ENCODE assay signal across 20 mouse cellular contexts in genomic region chr14:103682633-103683390, GRCm38 (mm10). TPM values are rescaled to one million over a fixed set of nuclear protein-coding genes. Genes with fewer than 3 reads are reported as not detected.
DNase-seq lines count a peak whose midpoint lies in the region; ATAC-seq and TF ChIP-seq lines count a peak whose summit lies in the region.
"Had no signal": no experiment of that assay in that cellular context is flagged by ENCODE, and none has a peak within 500 bp of the region (broad histone marks: within the 10 kb centered on the region; RNA-seq: fewer than 3 reads in every experiment).

No protein-coding gene starts in this region.

- H3K27ac ChIP-seq in cerebellum, adult 2 months (ENCODE audit: insufficient read depth, low read length): peak overlapping the region; percentile 57; the same call in 1 of the 2 replicates
- no peak overlapping the region for H3K27ac ChIP-seq in hindbrain, postnatal 0 days
- H3K27ac ChIP-seq: embryonic facial prominence, embryonic 13.5 days; heart, embryonic 13.5 days; kidney, postnatal 0 days; macrophage; stomach, embryonic 15.5 days had no signal

- no peak for TF ChIP-seq CTCF in cerebellum, adult 2 months (IDR thresholded peaks at IDR 0.05; ENCODE audit: borderline replicate concordance, insufficient read depth, low read depth, low read length)
- TF ChIP-seq CTCF in hindbrain, postnatal 0 days (IDR thresholded peaks at IDR 0.05; ENCODE audit: low read depth): no peak

- H3K4me3 ChIP-seq in cerebellum, adult 2 months (replicated peaks; ENCODE audit: insufficient read depth, low read depth, low read length): no peak overlapping the region
- no peak overlapping the region for H3K4me3 ChIP-seq in hindbrain, postnatal 0 days (ENCODE audit: low read length)
- H3K4me3 ChIP-seq: embryonic facial prominence, embryonic 13.5 days; heart, embryonic 13.5 days; myocyte; stomach, embryonic 15.5 days had no signal

- DNase-seq in cerebellum, adult 2 months: peak in 1 of 2 experiments; percentile 38
- no peak for DNase-seq in cerebellum, adult 11 months
- DNase-seq in layer of hippocampus, adult 11-12 months (ENCODE audit: low spot score): peak; percentile 68
- no peak for DNase-seq in layer of hippocampus, postnatal 14 days (ENCODE audit: low spot score in 2 of 2)
- peak; percentile 94 for DNase-seq in brain, adult 2 months (ENCODE audit: low read depth, low spot score)
- peak; percentile 27 for DNase-seq in hindbrain, postnatal 0 days (ENCODE audit: low spot score)
- DNase-seq in kidney, adult 11 months: no peak
- DNase-seq in B cell, adult 2 months: no peak
- DNase-seq: cerebellum, adult 9-10 months; gastrocnemius, postnatal 36 days; liver; lung, adult 2 months; thymus, postnatal 25 days had no signal

- TF ChIP-seq POLR2A in cerebellum, adult 2 months (IDR thresholded peaks at IDR 0.05; ENCODE audit: borderline replicate concordance, insufficient read depth, low read length): no peak

- H3K4me2 ChIP-seq in hindbrain, postnatal 0 days (ENCODE audit: low read depth, low read length): no peak overlapping the region
- H3K4me2 ChIP-seq: embryonic facial prominence, embryonic 13.5 days; heart, embryonic 13.5 days; stomach, embryonic 15.5 days had no signal

- no peak overlapping the region for H3K9ac ChIP-seq in hindbrain, postnatal 0 days (replicated peaks; ENCODE audit: low read length)
- H3K9ac ChIP-seq: embryonic facial prominence, embryonic 13.5 days; heart, embryonic 13.5 days; stomach, embryonic 15.5 days had no signal

- no peaks in the 10 kb centered on the region; the same call in 1 of the 2 replicates for H3K36me3 ChIP-seq in hindbrain, postnatal 0 days (ENCODE audit: insufficient read depth, low read length)
- H3K36me3 ChIP-seq: embryonic facial prominence, embryonic 13.5 days; heart, embryonic 13.5 days had no signal

- H3K27me3 ChIP-seq in cerebellum, adult 2 months (ENCODE audit: control insufficient read depth, insufficient read depth, low read length): no peaks in the 10 kb centered on the region
- H3K27me3 ChIP-seq in hindbrain, postnatal 0 days (ENCODE audit: insufficient read depth, low read length): no peaks in the 10 kb centered on the region
- H3K27me3 ChIP-seq: embryonic facial prominence, embryonic 13.5 days; Patski; stomach, embryonic 15.5 days had no signal

- H3K4me1 ChIP-seq in cerebellum, adult 2 months (ENCODE audit: control insufficient read depth, insufficient read depth, low read length): peaks cover 28% of the 10 kb centered on the region
- peaks cover 15% of the 10 kb centered on the region for H3K4me1 ChIP-seq in hindbrain, postnatal 0 days (ENCODE audit: insufficient read depth, low read length)
- H3K4me1 ChIP-seq: embryonic facial prominence, embryonic 13.5 days; stomach, embryonic 15.5 days had no signal

- no peak for ATAC-seq in hindbrain, postnatal 0 days
- ATAC-seq: Patski had no signal

- no peaks in the 10 kb centered on the region for H3K9me3 ChIP-seq in hindbrain, postnatal 0 days (ENCODE audit: low read length)
- H3K9me3 ChIP-seq: heart, embryonic 13.5 days; stomach, embryonic 15.5 days had no signal

- 48% methylated on average over 9 of the region's 9 CpGs for WGBS in cerebellum, adult 2 months
- WGBS in hindbrain, postnatal 0 days: 25% methylated on average over 9 of the region's 9 CpGs

RNA-seq across cellular contexts. Expression of gene Slain1, which starts 32.8 kb away (rescaled TPM):
- 85.2 and 92.3 TPM in 2 replicates for polyA plus RNA-seq in cerebellum, adult 2 months (2012; rRNA removed)
- 10 to 100 TPM; 54.8 to 55.4 TPM for total RNA-seq in layer of hippocampus, postnatal 14 days (2021)
- 59.5 and 60.3 TPM in 2 replicates for total RNA-seq in hindbrain, postnatal 0 days (2014; rRNA removed)
- polyA plus RNA-seq in hindbrain, postnatal 0 days (2015; fragmentation: Nextera tagmentation; extraction: Ambion mirVana): 14.5 and 15.0 TPM in 2 replicates
- polyA plus RNA-seq: myocyte had no signal

Comparison
In these comparisons a context has a peak if more than half of its experiments do, and no peak if none do; other contexts are left out.
1. DNase-seq: peak in layer of hippocampus, adult 11-12 months (single experiment), brain, adult 2 months (single experiment) and hindbrain, postnatal 0 days (single experiment); none in cerebellum, adult 11 months (single experiment), layer of hippocampus, postnatal 14 days (0 of 2), kidney, adult 11 months (single experiment) and B cell, adult 2 months (0 of 2).